Mouse (Mus musculus) intestine, embryonic 15.5 days (tissue): ENCODE measurements around the gene Ndufs3. TPM values are rescaled to one million over a fixed set of nuclear protein-coding genes. Genes with fewer than 3 reads are reported as not detected.

Experiments used
- ATAC-seq: fragments of 200-750 bp; cut with Nextera tagmentation; 2 replicates; pipeline ENCODE4 v1.8.0; 2017; ENCODE audit warnings: moderate TSS enrichment, moderate library complexity
- H3K27ac ChIP-seq: fragments of 300-500 bp; sonication (generic); 2 replicates; pipeline ENCODE4 v1.5.1; 2015; ENCODE audit warnings: mild to moderate bottlenecking, inconsistent platforms
- H3K27me3 ChIP-seq: fragments of 300-500 bp; sonication (generic); replicated peaks from 2 replicates; pipeline ENCODE4 v1.6.1; 2015; ENCODE audit warnings: inconsistent platforms
- H3K36me3 ChIP-seq: fragments of 300-500 bp; sonication (generic); 2 replicates; pipeline ENCODE4 v1.6.1; 2015; ENCODE audit warnings: inconsistent platforms
- H3K4me1 ChIP-seq: fragments of 300-500 bp; sonication (generic); replicated peaks from 2 replicates; pipeline ENCODE4 v1.6.1; 2015; ENCODE audit warnings: inconsistent platforms
- H3K4me2 ChIP-seq: fragments of 300-500 bp; sonication (generic); replicated peaks from 2 replicates; pipeline ENCODE4 v1.6.1; 2015; ENCODE audit warnings: mild to moderate bottlenecking, inconsistent platforms
- H3K4me3 ChIP-seq: fragments of 300-500 bp; sonication (generic); replicated peaks from 2 replicates; pipeline ENCODE4 v1.5.1; 2015; ENCODE audit warnings: inconsistent platforms
- H3K9ac ChIP-seq: fragments of 300-500 bp; sonication (generic); 2 replicates; pipeline ENCODE4 v1.6.1; 2015; ENCODE audit warnings: inconsistent platforms
- H3K9me3 ChIP-seq: fragments of 300-500 bp; sonication (generic); 2 replicates; pipeline ENCODE4 v1.6.1; 2016; ENCODE audit warnings: inconsistent platforms
- WGBS: fragments of 180-500 bp; shearing (Covaris S2); methylation state at CpG from one replicate; pipeline ENCODE4 v1.1.7; 2015; 5-methylcytosine and 5-hydroxymethylcytosine counted together
- polyA plus RNA-seq: library from polyadenylated mRNA; unstranded; fragments of >200 nt; fragmentation: Nextera tagmentation; extraction: Ambion mirVana; gene quantifications from 2 replicates; pipeline ENCODE4 v1.2.1, GENCODE M21; 2015

Gene Ndufs3
- polyA plus RNA-seq, 1 experiment from 2014 or later = 282 TPM

- ATAC-seq = no peak
- Histone ChIP-seq H3K36me3 (no peaks in the 10 kb centered on the region), H3K9ac (no peak overlapping the region), H3K4me1 (peaks cover 13% of the 10 kb centered on the region), H3K4me3 (no peak overlapping the region), H3K27ac (no peak overlapping the region), H3K27me3 (no peaks in the 10 kb centered on the region), H3K4me2 (no peak overlapping the region), H3K9me3 (no peaks in the 10 kb centered on the region)
- WGBS = 82% methylated on average over 1 of the region's 1 CpGs
Observed at GRCm38 (mm10) chr2:90874025-90874424, 30.6 kb downstream of the Ndufs3 start.

GRCm38 (mm10) chr2:90871180-90871961, 33.3 kb downstream of the Ndufs3 start:
- Histone ChIP-seq H3K36me3 (peaks cover 5% of the 10 kb centered on the region; the same call in 1 of the 2 replicates), H3K4me2 (no peak overlapping the region), H3K4me3 (no peak overlapping the region), H3K27me3 (no peaks in the 10 kb centered on the region), H3K9ac (no peak overlapping the region), H3K4me1 (peaks cover 13% of the 10 kb centered on the region), H3K9me3 (no peaks in the 10 kb centered on the region), H3K27ac (no peak overlapping the region)
- ATAC-seq = no peak
- 69% methylated on average over 8 of the region's 8 CpGs for WGBS

GRCm38 (mm10) chr2:90870136-90870601, 34.5 kb downstream of the Ndufs3 start:
- WGBS = 11% methylated on average over 4 of the region's 4 CpGs

GRCm38 (mm10) chr2:90866524-90866923, 38.1 kb downstream of the Ndufs3 start:
- Histone ChIP-seq H3K4me2 (no peak overlapping the region), H3K4me1 (peaks cover 13% of the 10 kb centered on the region), H3K36me3 (peaks cover 24% of the 10 kb centered on the region), H3K27me3 (no peaks in the 10 kb centered on the region), H3K9me3 (no peaks in the 10 kb centered on the region), H3K4me3 (no peak overlapping the region), H3K27ac (no peak overlapping the region), H3K9ac (no peak overlapping the region)
- peak; percentile 84 for ATAC-seq
- WGBS = 24% methylated on average over 3 of the region's 3 CpGs

More at GRCm38 (mm10) chr2:90870136-90870601, 34.5 kb downstream of the Ndufs3 start:
- H3K27me3 ChIP-seq = no peaks in the 10 kb centered on the region
- H3K9me3 ChIP-seq = no peaks in the 10 kb centered on the region
- H3K27ac ChIP-seq = peak overlapping the region; percentile 52
- peak; percentile 69 for ATAC-seq
- peaks cover 13% of the 10 kb centered on the region for H3K4me1 ChIP-seq
- no peak overlapping the region for H3K4me3 ChIP-seq
- no peak overlapping the region for H3K4me2 ChIP-seq
- 0 out of 2 replicates have a peak overlapping the region, but pooled peaks have one; percentile 20 for H3K9ac ChIP-seq
- H3K36me3 ChIP-seq = peaks cover 14% of the 10 kb centered on the region

- no peak overlapping the region for H3K4me2 ChIP-seq
- no peaks in the 10 kb centered on the region for H3K4me1 ChIP-seq
- no peaks in the 10 kb centered on the region for H3K27me3 ChIP-seq
- no peak for ATAC-seq
- no peak overlapping the region for H3K27ac ChIP-seq
- H3K9ac ChIP-seq = no peak overlapping the region
- H3K36me3 ChIP-seq = peaks cover 28% of the 10 kb centered on the region
- no peaks in the 10 kb centered on the region for H3K9me3 ChIP-seq
- H3K4me3 ChIP-seq = no peak overlapping the region
Observed at GRCm38 (mm10) chr2:90864184-90864583, 40.4 kb downstream of the Ndufs3 start.

- H3K9ac ChIP-seq = no peak overlapping the region
- no peaks in the 10 kb centered on the region for H3K9me3 ChIP-seq
- H3K27ac ChIP-seq = no peak overlapping the region
- H3K4me1 ChIP-seq = no peaks in the 10 kb centered on the region
- H3K36me3 ChIP-seq = peaks cover 29% of the 10 kb centered on the region
- no peaks in the 10 kb centered on the region for H3K27me3 ChIP-seq
- H3K4me2 ChIP-seq = no peak overlapping the region
- ATAC-seq = no peak
- H3K4me3 ChIP-seq = no peak overlapping the region
- 98% methylated on average over 2 of the region's 2 CpGs for WGBS
Observed at GRCm38 (mm10) chr2:90861486-90861885, 43.1 kb downstream of the Ndufs3 start.

- Histone ChIP-seq H3K4me3 (no peak overlapping the region), H3K36me3 (peaks cover 18% of the 10 kb centered on the region), H3K4me2 (no peak overlapping the region), H3K27ac (no peak overlapping the region), H3K9ac (no peak overlapping the region), H3K4me1 (no peaks in the 10 kb centered on the region), H3K9me3 (no peaks in the 10 kb centered on the region), H3K27me3 (no peaks in the 10 kb centered on the region)
- WGBS = 97% methylated on average over 1 of the region's 1 CpGs
- ATAC-seq = no peak
Observed at GRCm38 (mm10) chr2:90850401-90850800, 54.2 kb downstream of the Ndufs3 start.

GRCm38 (mm10) chr2:90848331-90848730, 56.3 kb downstream of the Ndufs3 start:
- H3K4me1 ChIP-seq = no peaks in the 10 kb centered on the region
- no peak for ATAC-seq
- H3K36me3 ChIP-seq = peaks cover 17% of the 10 kb centered on the region
- 78% methylated on average over 5 of the region's 5 CpGs for WGBS
- peak overlapping the region; percentile 87 for H3K4me3 ChIP-seq
- peak overlapping the region; percentile 54 for H3K4me2 ChIP-seq
- no peaks in the 10 kb centered on the region for H3K9me3 ChIP-seq
- no peak overlapping the region; the same call in 1 of the 2 replicates for H3K9ac ChIP-seq
- no peaks in the 10 kb centered on the region for H3K27me3 ChIP-seq
- no peak overlapping the region for H3K27ac ChIP-seq

GRCm38 (mm10) chr2:90847681-90848050, 57.0 kb downstream of the Ndufs3 start:
- H3K4me3 ChIP-seq = peak overlapping the region; percentile 87
- WGBS = under 1% methylated on average over 13 of the region's 13 CpGs
- H3K27ac ChIP-seq = peak overlapping the region; percentile 85
- peaks cover 13% of the 10 kb centered on the region for H3K36me3 ChIP-seq
- no peak for ATAC-seq
- peak overlapping the region; percentile 95 for H3K9ac ChIP-seq
- H3K4me1 ChIP-seq = no peaks in the 10 kb centered on the region
- H3K27me3 ChIP-seq = no peaks in the 10 kb centered on the region
- peak overlapping the region; percentile 54 for H3K4me2 ChIP-seq
- no peaks in the 10 kb centered on the region for H3K9me3 ChIP-seq

- peak within 1 kb of the TSS; percentile 68 for H3K4me2 ChIP-seq
- no peaks in the 10 kb centered on the region for H3K4me1 ChIP-seq
- H3K9ac ChIP-seq = peak within 1 kb of the TSS; percentile 95
- ATAC-seq = peak; percentile 96
- no peaks in the 10 kb centered on the region for H3K9me3 ChIP-seq
- peak within 1 kb of the TSS; percentile 85 for H3K27ac ChIP-seq
- H3K27me3 ChIP-seq = no peaks in the 10 kb centered on the region
- H3K4me3 ChIP-seq = peak within 1 kb of the TSS; percentile 87
- H3K36me3 ChIP-seq = peaks cover 10% of the 10 kb centered on the region; the same call in 1 of the 2 replicates
- WGBS = under 1% methylated on average over 67 of the region's 67 CpGs
Observed at GRCm38 (mm10) chr2:90846955-90847680, 57.5 kb downstream of the Ndufs3 start, which contains the start of gene Mtch2. Mtch2 (plus strand) TSS chr2:90847155.

GRCm38 (mm10) chr2:90846597-90846954, 58.1 kb downstream of the Ndufs3 start:
- Histone ChIP-seq H3K9ac (peak overlapping the region; percentile 33), H3K9me3 (no peaks in the 10 kb centered on the region), H3K27me3 (no peaks in the 10 kb centered on the region), H3K4me2 (peak overlapping the region; percentile 68), H3K27ac (peak overlapping the region; percentile 61), H3K4me1 (no peaks in the 10 kb centered on the region), H3K4me3 (peak overlapping the region; percentile 87), H3K36me3 (peaks cover 8% of the 10 kb centered on the region; the same call in 1 of the 2 replicates)
- 1% methylated on average over 8 of the region's 8 CpGs for WGBS
- ATAC-seq = peak; percentile 36

- Histone ChIP-seq H3K27me3 (no peaks in the 10 kb centered on the region), H3K4me1 (no peaks in the 10 kb centered on the region), H3K4me2 (peak overlapping the region; percentile 68), H3K27ac (peak overlapping the region; percentile 61), H3K9ac (no peak overlapping the region), H3K4me3 (no peak overlapping the region; the same call in 1 of the 2 replicates), H3K36me3 (peaks cover 5% of the 10 kb centered on the region; the same call in 1 of the 2 replicates), H3K9me3 (no peaks in the 10 kb centered on the region)
- ATAC-seq = no peak
- WGBS = 44% methylated on average over 6 of the region's 6 CpGs
Observed at GRCm38 (mm10) chr2:90846171-90846570, 58.5 kb downstream of the Ndufs3 start.
